Mouse (Mus musculus): ENCODE results near the gene Veph1. TPM values are rescaled to one million over a fixed set of nuclear protein-coding genes. Genes with fewer than 3 reads are reported as not detected.

The Veph1 gene
- polyA plus RNA-seq, 1 experiment from 2014 or later, result 1.0 TPM

- Histone ChIP-seq H3K4me1 (peaks cover 9% of the 10 kb centered on the region; the same call in 1 of the 2 replicates), H3K27ac (no peak overlapping the region), H3K27me3 (ENCODE audit: low read depth, poor library complexity, severe bottlenecking) (no peaks in the 10 kb centered on the region), H3K4me3 (no peak overlapping the region), H3K9me3 (replicated peaks) (no peaks in the 10 kb centered on the region), H3K36me3 (no peaks in the 10 kb centered on the region)
- WGBS, result 90% methylated on average over 4 of the region's 4 CpGs
- no peak for DNase-seq (ENCODE audit: low spot score)
Measured at GRCm38 (mm10) chr3:66079886-66080285, 216.8 kb downstream of the Veph1 start.

DNA sequence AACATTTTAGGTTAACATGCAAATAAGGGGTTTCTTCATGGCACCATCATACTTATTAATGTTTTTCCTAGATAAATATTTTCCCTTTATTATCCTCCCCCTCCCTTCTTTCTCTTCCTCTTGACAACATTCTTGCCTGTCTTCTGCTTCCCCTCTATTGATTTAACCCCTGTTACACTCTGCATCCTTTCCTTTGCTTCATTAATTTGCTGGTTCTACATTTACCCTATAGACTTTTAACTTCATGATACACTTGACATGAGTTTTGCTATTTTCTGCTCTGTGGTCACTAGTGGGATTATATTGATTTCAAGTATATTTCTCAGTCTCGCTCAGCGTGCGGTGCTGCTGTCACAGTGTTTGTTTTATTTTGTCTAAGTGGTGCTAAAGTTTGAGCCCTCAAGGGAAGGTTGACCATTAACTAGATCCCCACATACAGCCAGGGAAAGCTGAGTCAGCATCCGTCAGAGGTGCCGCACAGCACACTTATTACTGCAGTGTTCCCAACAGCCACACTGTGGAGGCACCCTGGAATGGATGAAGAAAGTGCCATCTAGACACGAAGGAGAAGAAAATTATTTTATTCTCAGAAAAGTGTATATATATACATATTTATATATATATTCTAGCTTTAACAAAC lies 217.6 kb downstream of the Veph1 start:
- H3K4me3 ChIP-seq, result no peak overlapping the region
- DNase-seq (ENCODE audit: low spot score), result no peak
- no peaks in the 10 kb centered on the region for H3K36me3 ChIP-seq
- H3K4me1 ChIP-seq, result peaks cover 9% of the 10 kb centered on the region; the same call in 1 of the 2 replicates
- WGBS, result 87% methylated on average over 6 of the region's 6 CpGs
- no peaks in the 10 kb centered on the region for H3K9me3 ChIP-seq (replicated peaks)
- no peaks in the 10 kb centered on the region for H3K27me3 ChIP-seq (ENCODE audit: low read depth, poor library complexity, severe bottlenecking)
- H3K27ac ChIP-seq, result no peak overlapping the region

- Histone ChIP-seq H3K27me3 (ENCODE audit: low read depth, poor library complexity, severe bottlenecking) (no peaks in the 10 kb centered on the region), H3K27ac (no peak overlapping the region), H3K9me3 (replicated peaks) (no peaks in the 10 kb centered on the region), H3K4me1 (peaks cover 9% of the 10 kb centered on the region; the same call in 1 of the 2 replicates), H3K36me3 (no peaks in the 10 kb centered on the region), H3K4me3 (no peak overlapping the region)
- no peak for DNase-seq (ENCODE audit: low spot score)
- WGBS, result 85% methylated on average over 23 of the region's 23 CpGs
Measured at GRCm38 (mm10) chr3:66078026-66078721, 218.5 kb downstream of the Veph1 start.

- Histone ChIP-seq H3K4me3 (no peak overlapping the region), H3K27ac (no peak overlapping the region), H3K9me3 (replicated peaks) (no peaks in the 10 kb centered on the region), H3K36me3 (no peaks in the 10 kb centered on the region), H3K27me3 (ENCODE audit: low read depth, poor library complexity, severe bottlenecking) (no peaks in the 10 kb centered on the region), H3K4me1 (no peaks in the 10 kb centered on the region)
- WGBS, result 90% methylated on average over 1 of the region's 1 CpGs
- no peak for DNase-seq (ENCODE audit: low spot score)
Measured at GRCm38 (mm10) chr3:66070274-66070673, 226.4 kb downstream of the Veph1 start.

DNA sequence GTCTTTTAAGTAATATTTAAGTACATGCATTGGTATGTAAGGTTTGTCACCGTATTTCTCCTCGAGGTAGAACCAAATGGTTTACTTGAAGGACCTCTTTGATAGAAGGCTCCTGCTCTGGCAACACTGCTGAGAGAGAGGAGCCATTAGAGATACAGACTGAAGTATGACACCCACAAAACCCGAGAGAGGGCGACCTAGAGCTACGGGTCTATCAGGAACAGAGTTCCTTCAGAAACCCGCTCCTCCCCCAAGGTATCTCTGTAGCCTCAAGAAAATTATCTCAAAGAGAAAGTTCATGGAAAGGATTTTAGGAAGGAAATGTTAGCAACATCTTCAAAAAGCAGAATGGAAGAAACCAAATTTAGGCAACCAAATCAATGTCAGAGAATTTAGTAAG lies 232.8 kb downstream of the Veph1 start:
- DNase-seq (ENCODE audit: low spot score), result no peak
- H3K9me3 ChIP-seq (replicated peaks), result no peaks in the 10 kb centered on the region
- no peaks in the 10 kb centered on the region for H3K27me3 ChIP-seq (ENCODE audit: low read depth, poor library complexity, severe bottlenecking)
- H3K4me1 ChIP-seq, result no peaks in the 10 kb centered on the region
- H3K4me3 ChIP-seq, result no peak overlapping the region
- 42% methylated on average over 6 of the region's 6 CpGs for WGBS
- H3K36me3 ChIP-seq, result no peaks in the 10 kb centered on the region
- no peak overlapping the region for H3K27ac ChIP-seq

DNA sequence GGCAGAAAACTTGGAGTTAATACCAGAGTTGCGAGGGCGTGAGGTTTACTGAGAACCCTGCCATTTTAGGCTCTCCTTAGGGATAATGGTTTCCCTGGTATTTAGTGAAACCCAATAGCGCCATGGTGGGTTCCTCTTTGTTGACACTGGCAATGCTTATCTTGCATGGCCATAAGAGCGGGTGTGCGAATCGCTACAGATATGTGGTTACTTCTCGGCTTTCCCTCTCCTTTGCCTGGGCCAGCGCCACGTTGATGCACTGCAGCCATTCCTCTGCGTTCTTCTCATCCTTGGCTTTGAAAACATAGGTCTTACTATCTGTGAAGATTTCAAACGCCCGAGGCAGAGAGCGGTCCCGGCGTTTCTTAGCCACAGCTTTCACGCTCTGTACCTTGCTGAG lies 239.7 kb downstream of the Veph1 start:
- no peak overlapping the region for H3K4me3 ChIP-seq
- H3K9me3 ChIP-seq (replicated peaks), result no peaks in the 10 kb centered on the region
- H3K4me1 ChIP-seq, result no peaks in the 10 kb centered on the region
- no peak overlapping the region for H3K27ac ChIP-seq
- no peak for DNase-seq (ENCODE audit: low spot score)
- 94% methylated on average over 16 of the region's 16 CpGs for WGBS
- no peaks in the 10 kb centered on the region for H3K27me3 ChIP-seq (ENCODE audit: low read depth, poor library complexity, severe bottlenecking)
- no peaks in the 10 kb centered on the region for H3K36me3 ChIP-seq

- H3K36me3 ChIP-seq, result no peaks in the 10 kb centered on the region
- WGBS, result 95% methylated on average over 7 of the region's 7 CpGs
- no peak for DNase-seq (ENCODE audit: low spot score)
- peaks cover 5% of the 10 kb centered on the region; the same call in 1 of the 2 replicates for H3K4me1 ChIP-seq
- H3K27me3 ChIP-seq (ENCODE audit: low read depth, poor library complexity, severe bottlenecking), result no peaks in the 10 kb centered on the region
- no peaks in the 10 kb centered on the region for H3K9me3 ChIP-seq (replicated peaks)
- no peak overlapping the region for H3K4me3 ChIP-seq
- no peak overlapping the region for H3K27ac ChIP-seq
Measured at GRCm38 (mm10) chr3:66055652-66056051, 241.0 kb downstream of the Veph1 start.

DNA sequence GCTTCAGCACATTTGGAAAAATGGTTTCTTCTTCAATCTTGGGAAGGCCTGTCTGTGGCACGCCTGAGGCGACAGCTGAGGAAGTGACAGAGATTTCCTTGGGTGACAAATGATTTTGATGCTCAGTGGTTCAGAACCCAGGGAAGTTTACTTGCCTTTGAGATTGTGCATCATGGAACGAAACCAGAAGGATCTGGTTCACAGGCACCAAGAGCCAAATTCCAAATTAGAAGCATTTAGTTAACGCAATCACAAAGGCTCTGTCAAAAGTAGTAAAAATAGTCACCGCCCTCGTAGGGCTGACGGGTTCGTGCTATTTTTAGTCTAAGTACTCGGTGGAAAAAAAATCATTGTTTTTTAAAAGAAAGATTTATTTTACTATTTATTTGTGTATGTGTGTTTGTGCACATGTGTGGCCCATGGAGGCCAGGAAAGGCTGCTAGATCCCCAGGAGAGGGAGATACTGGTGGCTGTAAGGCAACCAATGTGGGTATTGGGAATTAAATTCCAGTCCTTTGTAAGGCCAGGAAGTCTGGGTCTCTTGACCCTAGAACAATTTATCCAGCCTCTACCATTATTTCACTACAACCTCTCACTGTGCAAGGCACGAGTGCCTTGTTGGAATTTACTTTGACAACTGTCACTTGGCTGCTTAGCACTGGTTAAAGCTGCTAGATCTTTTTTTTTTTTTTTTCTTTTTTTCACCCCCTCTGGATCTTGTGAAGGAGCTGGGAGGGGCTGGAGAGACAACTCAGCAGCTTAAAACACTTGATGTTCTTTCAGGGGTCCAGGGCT lies 246.3 kb downstream of the Veph1 start:
- DNase-seq (ENCODE audit: low spot score), result no peak
- no peak overlapping the region for H3K4me3 ChIP-seq
- H3K27ac ChIP-seq, result no peak overlapping the region
- H3K27me3 ChIP-seq (ENCODE audit: low read depth, poor library complexity, severe bottlenecking), result no peaks in the 10 kb centered on the region
- no peaks in the 10 kb centered on the region for H3K36me3 ChIP-seq
- peaks cover 13% of the 10 kb centered on the region; the same call in 1 of the 2 replicates for H3K4me1 ChIP-seq
- H3K9me3 ChIP-seq (replicated peaks), result no peaks in the 10 kb centered on the region
- WGBS, result 75% methylated on average over 10 of the region's 10 CpGs

- no peaks in the 10 kb centered on the region for H3K27me3 ChIP-seq (ENCODE audit: low read depth, poor library complexity, severe bottlenecking)
- H3K9me3 ChIP-seq (replicated peaks), result no peaks in the 10 kb centered on the region
- 0 out of 2 replicates have a peak, but pooled peaks cover 2% of the 10 kb centered on the region for H3K4me1 ChIP-seq
- no peak overlapping the region for H3K4me3 ChIP-seq
- no peak overlapping the region for H3K27ac ChIP-seq
- 87% methylated on average over 5 of the region's 5 CpGs for WGBS
- no peaks in the 10 kb centered on the region for H3K36me3 ChIP-seq
- DNase-seq (ENCODE audit: low spot score), result no peak
Measured at GRCm38 (mm10) chr3:66040857-66041494, 255.7 kb downstream of the Veph1 start.

DNA sequence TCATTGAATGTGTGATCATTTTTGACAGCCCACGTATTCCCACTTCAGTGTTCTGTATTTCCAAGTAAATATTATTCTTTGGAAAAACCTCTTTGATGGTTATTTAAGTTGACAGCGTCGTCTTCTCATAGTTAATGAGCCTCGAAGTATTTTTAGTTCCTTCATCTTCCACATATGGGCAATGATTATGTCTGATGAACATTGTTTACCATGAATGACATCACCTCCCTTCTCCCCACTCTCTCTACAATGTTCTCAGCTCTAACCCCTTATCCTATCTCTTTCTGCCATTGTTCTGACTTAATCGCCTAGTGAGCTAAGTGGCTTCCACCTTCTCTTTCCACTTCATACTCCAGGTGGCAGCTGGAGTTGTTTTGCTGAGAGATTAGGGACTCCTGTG lies 261.4 kb downstream of the Veph1 start:
- Histone ChIP-seq H3K27me3 (ENCODE audit: low read depth, poor library complexity, severe bottlenecking) (no peaks in the 10 kb centered on the region), H3K4me3 (no peak overlapping the region), H3K27ac (no peak overlapping the region), H3K4me1 (no peaks in the 10 kb centered on the region), H3K36me3 (no peaks in the 10 kb centered on the region), H3K9me3 (replicated peaks) (no peaks in the 10 kb centered on the region)
- no peak for DNase-seq (ENCODE audit: low spot score)
- 91% methylated on average over 5 of the region's 5 CpGs for whole genome bisulfite sequencing

DNA sequence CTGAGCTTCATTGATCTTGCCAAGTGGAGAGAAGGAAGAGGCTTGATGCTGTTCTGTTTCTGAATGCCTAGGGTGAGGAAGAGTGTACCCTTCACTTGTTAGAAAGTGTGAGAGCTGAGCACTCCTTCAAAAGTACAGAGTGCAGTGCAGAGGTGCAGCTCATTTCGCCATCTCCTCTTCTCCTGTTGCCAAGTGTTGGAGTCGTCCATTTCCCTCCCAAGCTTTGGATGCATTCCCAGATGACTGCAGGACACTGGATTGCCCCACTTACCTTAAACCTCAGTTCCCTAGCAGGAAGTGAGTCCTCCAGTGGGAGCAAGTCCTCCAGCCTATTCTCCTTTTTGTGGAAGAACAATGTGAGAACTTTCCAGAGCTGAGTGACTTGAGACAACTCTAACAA lies 263.3 kb downstream of the Veph1 start:
- no peak for DNase-seq (ENCODE audit: low spot score)
- 94% methylated on average over 2 of the region's 2 CpGs for whole genome bisulfite sequencing

GRCm38 (mm10) chr3:66025454-66025853 lies 271.2 kb downstream of the Veph1 start:
- H3K4me3 ChIP-seq, result no peak overlapping the region
- H3K4me1 ChIP-seq, result peaks cover 13% of the 10 kb centered on the region
- H3K9me3 ChIP-seq (replicated peaks), result no peaks in the 10 kb centered on the region
- no peak overlapping the region for H3K27ac ChIP-seq
- DNase-seq (ENCODE audit: low spot score), result no peak
- 88% methylated on average over 3 of the region's 3 CpGs for WGBS
- H3K27me3 ChIP-seq (ENCODE audit: low read depth, poor library complexity, severe bottlenecking), result no peaks in the 10 kb centered on the region
- H3K36me3 ChIP-seq, result no peaks in the 10 kb centered on the region

More for the DNA sequence above, 263.3 kb downstream of the Veph1 start:
- no peaks in the 10 kb centered on the region for H3K4me1 ChIP-seq
- no peak overlapping the region for H3K27ac ChIP-seq
- H3K27me3 ChIP-seq (ENCODE audit: low read depth, poor library complexity, severe bottlenecking), result no peaks in the 10 kb centered on the region
- H3K9me3 ChIP-seq (replicated peaks), result no peaks in the 10 kb centered on the region
- no peak overlapping the region for H3K4me3 ChIP-seq
- no peaks in the 10 kb centered on the region for H3K36me3 ChIP-seq
